Mouse (Mus musculus): ENCODE data around the gene Plin1. TPM values are rescaled to one million over a fixed set of nuclear protein-coding genes. Genes with fewer than 3 reads are reported as not detected.

The Plin1 gene
- polyA plus RNA-seq, 1 experiment from 2014 or later: not detected

DNA sequence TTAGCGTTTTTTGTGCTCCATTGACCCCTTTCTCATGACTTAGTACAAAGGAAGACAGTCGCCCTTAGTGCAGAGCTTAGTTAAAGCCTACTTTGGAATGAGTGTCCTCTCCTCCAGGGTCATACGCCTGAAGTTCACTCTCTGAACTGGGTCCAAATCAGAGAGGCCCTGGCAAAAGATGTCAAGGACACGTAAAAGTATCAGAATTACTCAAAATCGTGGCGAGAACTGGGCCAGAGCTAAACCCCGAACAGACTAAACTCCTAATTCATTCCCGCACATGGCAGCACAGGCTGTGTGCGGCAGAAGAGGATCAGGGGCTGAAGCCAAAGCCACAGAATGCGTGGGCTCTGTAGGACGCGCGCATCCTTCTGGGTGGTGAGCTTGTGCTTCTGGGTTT, 1.3 kb downstream of the Plin1 start:
- 0 out of 2 replicates have a peak, but pooled peaks cover 3% of the 10 kb centered on the region for H3K27me3 ChIP-seq
- H3K4me2 ChIP-seq (replicated peaks): no peak overlapping the region
- no peaks in the 10 kb centered on the region for H3K4me1 ChIP-seq
- peaks cover 5% of the 10 kb centered on the region for H3K36me3 ChIP-seq
- ATAC-seq (ENCODE audit: insufficient number of reproducible peaks, insufficient read depth, low FRiP score, low TSS enrichment): no peak
- no peak overlapping the region for H3K4me3 ChIP-seq
- WGBS: 79% methylated on average over 13 of the region's 13 CpGs
- no peak overlapping the region for H3K9ac ChIP-seq
- H3K27ac ChIP-seq: no peak overlapping the region
- H3K9me3 ChIP-seq: no peaks in the 10 kb centered on the region

DNA sequence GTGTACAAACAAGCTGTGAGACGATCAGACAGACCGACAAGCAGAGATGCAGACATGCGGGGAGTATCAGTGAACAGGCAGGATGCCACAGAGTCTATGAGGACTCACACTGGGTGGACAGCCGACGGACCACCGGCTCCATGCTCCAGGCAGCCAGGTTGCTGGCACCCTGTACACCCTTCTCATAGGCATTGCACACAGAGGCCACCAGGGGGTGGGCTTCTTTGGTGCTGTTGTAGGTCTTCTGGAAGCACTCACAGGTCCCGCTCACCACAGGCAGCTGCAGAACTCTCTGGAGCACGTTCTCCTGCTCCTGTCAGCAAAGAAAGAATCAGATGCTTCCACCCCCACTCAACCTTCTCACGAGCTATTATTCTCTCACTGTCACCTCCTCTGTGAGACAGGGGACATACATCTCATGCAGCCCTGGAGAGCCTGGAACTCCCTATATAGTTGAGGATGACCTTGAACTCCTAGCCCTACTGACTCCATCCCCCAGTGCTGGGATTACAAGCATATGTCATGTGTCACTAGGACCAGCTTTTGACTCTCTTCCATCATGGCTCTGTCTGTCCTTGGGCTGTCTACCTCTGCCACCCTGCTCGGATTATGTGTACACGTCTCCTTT, 2.8 kb downstream of the Plin1 start:
- Histone ChIP-seq H3K4me2 (replicated peaks) (no peak overlapping the region), H3K9ac (no peak overlapping the region), H3K27me3 (peaks cover 8% of the 10 kb centered on the region; the same call in 1 of the 2 replicates), H3K36me3 (0 out of 2 replicates have a peak, but pooled peaks cover 3% of the 10 kb centered on the region), H3K4me1 (no peaks in the 10 kb centered on the region), H3K27ac (no peak overlapping the region), H3K9me3 (no peaks in the 10 kb centered on the region), H3K4me3 (no peak overlapping the region)
- WGBS: 57% methylated on average over 11 of the region's 11 CpGs
- ATAC-seq (ENCODE audit: insufficient number of reproducible peaks, insufficient read depth, low FRiP score, low TSS enrichment): peak; percentile 17; the same call in 1 of the 2 replicates

DNA sequence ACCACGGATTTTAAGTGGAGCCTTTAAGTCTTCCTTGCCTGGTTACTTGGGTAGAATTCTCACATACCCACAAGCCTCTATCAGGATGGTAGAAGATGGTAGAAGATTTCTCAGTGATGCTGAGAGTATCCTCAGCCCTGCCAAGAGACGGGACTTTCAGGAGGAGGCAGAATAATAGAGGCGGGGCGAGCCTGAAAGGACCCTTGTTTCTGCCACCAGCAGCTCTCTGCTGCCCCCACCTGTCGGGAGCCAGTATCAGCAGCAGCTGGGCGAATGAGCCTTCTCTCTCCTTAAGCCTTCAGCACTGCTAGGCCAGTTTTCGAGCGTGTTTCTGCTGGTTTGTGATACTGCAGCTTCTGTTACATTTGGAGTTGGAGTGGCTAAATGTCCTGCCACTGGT, 3.5 kb downstream of the Plin1 start:
- H3K4me2 ChIP-seq (replicated peaks): no peak overlapping the region
- H3K9me3 ChIP-seq: no peaks in the 10 kb centered on the region
- no peak overlapping the region for H3K9ac ChIP-seq
- peaks cover 8% of the 10 kb centered on the region; the same call in 1 of the 2 replicates for H3K27me3 ChIP-seq
- H3K27ac ChIP-seq: no peak overlapping the region
- ATAC-seq (ENCODE audit: insufficient number of reproducible peaks, insufficient read depth, low FRiP score, low TSS enrichment): no peak
- no peaks in the 10 kb centered on the region for H3K36me3 ChIP-seq
- WGBS: 5% methylated on average over 8 of the region's 8 CpGs
- no peak overlapping the region for H3K4me3 ChIP-seq
- H3K4me1 ChIP-seq: no peaks in the 10 kb centered on the region

DNA sequence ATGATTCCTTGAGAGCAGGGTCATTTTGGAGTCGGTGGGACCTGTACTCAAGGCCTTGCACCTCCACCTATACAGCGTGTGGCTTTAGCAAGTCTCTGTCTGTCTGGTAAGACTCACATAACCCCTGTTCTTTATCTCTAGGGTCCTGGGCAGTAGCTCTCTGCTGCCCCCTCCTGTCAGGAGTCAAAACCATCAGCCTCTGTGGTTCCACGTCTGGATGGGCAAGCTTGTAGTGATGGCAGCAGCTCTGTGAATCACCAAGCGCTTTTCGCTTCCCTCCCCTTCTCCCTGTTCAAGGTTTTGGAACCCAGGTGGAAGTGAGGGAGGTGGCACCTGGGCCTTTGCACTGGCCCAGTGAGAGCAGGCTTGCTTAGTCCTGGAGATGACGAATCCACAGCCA, 4.5 kb downstream of the Plin1 start:
- no peak overlapping the region for H3K9ac ChIP-seq

DNA sequence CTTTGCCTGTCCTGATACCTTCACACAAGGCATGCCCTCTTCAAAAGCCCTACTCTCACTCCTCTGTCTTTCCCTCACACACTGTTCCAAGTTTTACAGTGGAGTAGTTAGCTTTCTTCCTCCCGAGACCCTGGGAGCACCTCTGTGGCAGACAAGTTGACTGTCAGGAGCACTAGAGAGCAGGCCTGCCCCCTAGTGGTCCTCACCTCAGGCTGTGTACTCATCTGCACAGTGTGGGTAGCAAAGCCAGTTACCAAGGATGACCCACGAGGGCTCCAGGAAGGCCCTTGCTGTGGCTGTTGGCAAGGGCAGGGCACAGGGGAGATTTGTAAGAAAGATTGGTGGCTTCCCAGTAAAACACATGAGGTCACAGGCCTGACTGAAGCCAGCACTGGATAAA, 5.6 kb downstream of the Plin1 start:
- Histone ChIP-seq H3K27ac (no peak overlapping the region), H3K9ac (no peak overlapping the region), H3K36me3 (no peaks in the 10 kb centered on the region), H3K4me2 (replicated peaks) (no peak overlapping the region), H3K4me3 (no peak overlapping the region), H3K27me3 (peaks cover 22% of the 10 kb centered on the region), H3K4me1 (0 out of 2 replicates have a peak, but pooled peaks cover under 1% of the 10 kb centered on the region), H3K9me3 (no peaks in the 10 kb centered on the region)
- WGBS: 9% methylated on average over 2 of the region's 2 CpGs
- no peak for ATAC-seq (ENCODE audit: insufficient number of reproducible peaks, insufficient read depth, low FRiP score, low TSS enrichment)

More for the DNA sequence above, 4.5 kb downstream of the Plin1 start:
- H3K27me3 ChIP-seq: peaks cover 15% of the 10 kb centered on the region
- no peak overlapping the region for H3K27ac ChIP-seq
- H3K4me3 ChIP-seq: no peak overlapping the region
- no peak overlapping the region for H3K4me2 ChIP-seq (replicated peaks)
- WGBS: 37% methylated on average over 6 of the region's 6 CpGs
- no peaks in the 10 kb centered on the region for H3K4me1 ChIP-seq
- no peak for ATAC-seq (ENCODE audit: insufficient number of reproducible peaks, insufficient read depth, low FRiP score, low TSS enrichment)
- H3K36me3 ChIP-seq: no peaks in the 10 kb centered on the region
- H3K9me3 ChIP-seq: no peaks in the 10 kb centered on the region

DNA sequence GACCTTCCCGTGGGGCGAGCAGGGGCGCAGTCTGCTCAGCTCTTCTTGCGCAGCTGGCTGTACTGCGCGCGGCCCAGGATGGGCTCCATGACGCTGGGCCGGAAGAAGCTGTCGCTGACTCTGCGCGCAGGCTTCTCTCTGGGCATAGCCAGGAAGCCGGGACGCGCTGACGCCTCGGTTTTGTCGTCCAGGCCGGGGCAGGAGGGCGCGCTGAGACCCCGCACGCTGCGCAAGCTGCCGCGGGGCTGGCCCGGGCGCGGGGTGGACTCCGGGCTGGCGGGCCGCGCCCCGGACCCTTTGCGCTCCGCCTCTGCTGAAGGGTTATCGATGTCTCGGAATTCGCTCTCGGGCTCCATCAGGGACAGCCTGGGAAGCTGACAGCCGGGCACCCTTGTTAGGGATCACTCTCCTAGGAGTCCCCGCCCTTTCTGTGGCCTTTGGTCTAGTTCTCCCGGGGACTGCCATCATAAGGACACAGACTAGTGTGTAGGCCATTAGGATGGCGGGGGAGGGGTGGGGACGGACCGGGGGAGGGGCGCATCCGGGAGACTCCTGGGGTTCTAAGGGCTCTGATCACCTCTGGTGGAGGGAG, 11.2 kb downstream of the Plin1 start:
- under 1% methylated on average over 48 of the region's 48 CpGs for WGBS
- Histone ChIP-seq H3K9me3 (no peaks in the 10 kb centered on the region), H3K27me3 (peaks cover 32% of the 10 kb centered on the region), H3K9ac (peak overlapping the region; percentile 68), H3K36me3 (no peaks in the 10 kb centered on the region), H3K4me1 (peaks cover 3% of the 10 kb centered on the region; the same call in 1 of the 2 replicates), H3K4me3 (peak overlapping the region; percentile 62), H3K27ac (no peak overlapping the region), H3K4me2 (replicated peaks) (peak overlapping the region; percentile 89)
- peak; percentile 73 for ATAC-seq (ENCODE audit: insufficient number of reproducible peaks, insufficient read depth, low FRiP score, low TSS enrichment)

DNA sequence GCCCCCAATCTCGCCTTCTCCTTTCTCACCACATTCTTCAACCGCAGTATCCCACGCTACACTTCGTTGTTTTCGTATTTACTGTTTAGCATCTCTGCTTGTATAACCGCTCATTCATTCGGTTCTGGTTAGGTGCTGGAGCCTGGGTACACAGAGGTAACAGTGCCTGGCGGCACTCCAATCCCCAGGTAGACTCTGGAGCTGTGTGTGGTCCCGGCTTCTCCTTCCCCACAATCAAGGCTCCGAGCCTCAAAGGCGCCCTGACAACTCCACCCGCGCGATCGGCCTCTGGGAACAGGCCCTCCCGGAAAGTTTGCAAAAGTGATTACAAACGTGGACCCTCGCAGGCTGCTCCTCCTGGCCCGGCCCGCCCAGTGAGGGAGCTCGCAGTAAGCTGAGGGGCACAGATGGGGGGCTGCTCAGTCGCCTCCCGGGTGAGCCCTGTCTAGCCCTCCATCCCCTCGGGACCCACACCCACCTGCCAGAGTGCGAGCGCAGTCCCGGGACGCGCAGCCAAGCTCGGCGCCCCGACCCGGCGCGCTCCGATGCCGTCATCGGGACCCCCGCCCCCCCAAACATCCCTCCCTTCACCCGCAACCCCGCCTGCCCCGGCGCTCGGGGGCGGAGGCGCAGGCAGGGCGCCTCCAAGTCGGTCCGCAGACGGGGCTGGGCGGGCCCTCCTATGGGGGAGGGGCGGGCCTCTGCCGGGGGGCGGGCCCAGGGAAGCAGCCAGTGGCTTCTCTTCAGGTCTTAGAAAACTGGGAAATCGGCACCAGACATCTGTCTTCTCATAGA, 17.3 kb downstream of the Plin1 start, which contains the start of gene Kif7:
TSS of gene Kif7 (minus strand) at position 534 of the 795 bp plus-strand sequence.
- ATAC-seq (ENCODE audit: insufficient number of reproducible peaks, insufficient read depth, low FRiP score, low TSS enrichment): peak; percentile 91
- Histone ChIP-seq H3K9ac (peak within 1 kb of the TSS; percentile 77), H3K4me2 (replicated peaks) (peak within 1 kb of the TSS; percentile 80)

DNA sequence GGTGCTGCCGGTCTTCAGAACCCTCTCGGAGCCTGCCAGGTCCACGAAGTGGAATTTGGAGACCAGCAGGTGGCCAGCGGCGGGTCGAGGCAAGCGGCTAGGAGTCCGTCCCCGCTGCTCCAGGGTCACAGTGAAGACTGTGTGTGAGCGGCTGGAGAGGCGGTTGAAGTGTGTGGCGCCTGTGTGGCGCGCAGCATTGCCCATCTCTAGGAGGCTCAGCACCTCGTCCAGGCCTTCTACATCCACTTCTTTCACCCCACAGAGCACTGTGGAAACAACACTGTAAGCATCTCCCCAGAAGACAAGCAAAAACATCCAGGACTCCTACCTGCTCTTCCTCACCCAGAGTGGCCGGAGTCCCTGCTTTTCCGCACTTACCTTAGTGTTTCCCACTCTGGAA, 21.9 kb downstream of the Plin1 start:
- H3K27ac ChIP-seq: no peak overlapping the region
- 0 out of 2 replicates have a peak overlapping the region, but pooled peaks have one; percentile 40 for H3K4me3 ChIP-seq
- no peak for ATAC-seq (ENCODE audit: insufficient number of reproducible peaks, insufficient read depth, low FRiP score, low TSS enrichment)
- no peaks in the 10 kb centered on the region for H3K9me3 ChIP-seq
- no peak overlapping the region for H3K9ac ChIP-seq
- peaks cover 36% of the 10 kb centered on the region for H3K36me3 ChIP-seq
- H3K4me1 ChIP-seq: peaks cover 15% of the 10 kb centered on the region; the same call in 1 of the 2 replicates
- WGBS: 38% methylated on average over 17 of the region's 17 CpGs
- H3K27me3 ChIP-seq: peaks cover 26% of the 10 kb centered on the region
- peak overlapping the region; percentile 69 for H3K4me2 ChIP-seq (replicated peaks)

More for the DNA sequence above, 17.3 kb downstream of the Plin1 start, which contains the start of gene Kif7:
- H3K4me1 ChIP-seq: peaks cover 15% of the 10 kb centered on the region; the same call in 1 of the 2 replicates
- H3K27ac ChIP-seq: 0 out of 2 replicates have a peak within 1 kb of the TSS, but pooled peaks have one; percentile 41
- peaks cover 20% of the 10 kb centered on the region for H3K27me3 ChIP-seq
- H3K9me3 ChIP-seq: no peaks in the 10 kb centered on the region
- under 1% methylated on average over 49 of the region's 55 CpGs for WGBS
- peak within 1 kb of the TSS; percentile 80 for H3K4me3 ChIP-seq
- H3K36me3 ChIP-seq: peaks cover 4% of the 10 kb centered on the region; the same call in 1 of the 2 replicates

DNA sequence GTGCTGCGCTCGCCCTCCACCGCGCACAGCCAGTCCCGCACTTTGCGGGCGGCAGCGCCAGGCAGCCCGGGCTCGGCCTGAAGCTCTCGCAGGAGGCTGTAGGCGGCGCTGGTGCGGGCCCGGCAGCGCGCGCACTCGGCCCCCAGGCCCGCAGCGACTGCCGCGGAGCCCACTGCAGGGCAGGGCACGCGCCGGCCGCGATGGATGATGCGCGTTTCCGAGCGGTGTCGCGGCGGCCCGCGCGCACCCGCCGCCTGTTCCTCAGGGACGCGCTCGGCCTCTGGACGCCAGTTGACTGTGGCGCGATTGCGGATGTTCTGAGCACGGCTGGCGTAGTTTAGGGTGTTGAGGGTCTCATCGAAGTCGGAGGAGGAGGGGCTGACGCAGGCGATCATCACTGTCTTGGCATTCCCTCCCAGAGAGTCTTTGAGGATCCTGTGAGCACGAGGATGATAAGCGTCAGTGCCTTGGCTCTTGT, 22.5 kb downstream of the Plin1 start:
- H3K9me3 ChIP-seq: no peaks in the 10 kb centered on the region
- H3K27me3 ChIP-seq: peaks cover 26% of the 10 kb centered on the region
- ATAC-seq (ENCODE audit: insufficient number of reproducible peaks, insufficient read depth, low FRiP score, low TSS enrichment): peak; percentile 31; the same call in 1 of the 2 replicates
- no peak overlapping the region for H3K27ac ChIP-seq
- peaks cover 15% of the 10 kb centered on the region; the same call in 1 of the 2 replicates for H3K4me1 ChIP-seq
- H3K4me2 ChIP-seq (replicated peaks): peak overlapping the region; percentile 69
- H3K36me3 ChIP-seq: peaks cover 42% of the 10 kb centered on the region
- H3K4me3 ChIP-seq: peak overlapping the region; percentile 40
- H3K9ac ChIP-seq: peak overlapping the region; percentile 62
- under 1% methylated on average over 55 of the region's 55 CpGs for WGBS

DNA sequence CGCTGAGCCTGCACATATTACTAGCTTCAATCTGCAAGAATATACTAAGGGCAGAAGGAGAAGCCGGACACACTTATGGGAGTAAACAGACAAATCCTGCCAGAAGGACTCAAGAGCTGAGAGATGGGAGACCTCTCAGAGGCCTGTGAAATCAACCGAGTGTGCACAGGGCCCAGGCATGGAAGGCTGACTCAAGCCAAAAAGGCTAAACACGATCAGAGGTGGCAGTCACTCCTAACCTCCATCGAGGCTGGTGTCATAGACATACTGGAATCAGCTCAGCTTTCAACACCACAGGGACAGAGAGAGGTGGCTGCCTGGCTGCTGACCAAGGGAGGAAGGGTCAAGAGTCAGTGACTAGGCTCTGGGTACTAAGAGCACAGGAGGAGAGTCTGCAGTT, 27.5 kb downstream of the Plin1 start:
- no peak for ATAC-seq (ENCODE audit: insufficient number of reproducible peaks, insufficient read depth, low FRiP score, low TSS enrichment)

DNA sequence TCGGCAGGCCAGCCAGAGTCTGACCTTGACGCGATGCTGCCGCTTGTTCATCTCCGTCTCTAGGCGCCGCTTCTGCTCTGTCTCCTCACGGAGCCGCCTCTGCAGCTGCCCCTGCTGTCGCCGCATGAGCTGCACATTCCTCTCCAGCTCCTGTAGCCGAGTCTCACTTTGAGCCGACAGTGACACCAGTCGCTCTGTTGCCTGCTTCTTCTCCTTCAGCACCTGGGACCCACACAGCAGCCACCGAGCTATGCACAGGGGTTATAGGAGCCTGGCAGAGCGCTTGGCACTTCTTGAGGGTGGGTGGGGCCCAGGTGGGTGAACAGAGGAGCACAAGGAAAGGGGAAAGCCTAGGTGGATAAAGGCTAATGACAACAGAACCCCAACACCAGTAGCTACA, 29.9 kb downstream of the Plin1 start:
- no peak overlapping the region for H3K9ac ChIP-seq
- no peaks in the 10 kb centered on the region for H3K4me1 ChIP-seq
- 81% methylated on average over 16 of the region's 16 CpGs for WGBS
- H3K9me3 ChIP-seq: no peaks in the 10 kb centered on the region
- H3K27me3 ChIP-seq: no peaks in the 10 kb centered on the region
- peaks cover 97% of the 10 kb centered on the region for H3K36me3 ChIP-seq
- no peak overlapping the region for H3K4me2 ChIP-seq (replicated peaks)
- ATAC-seq (ENCODE audit: insufficient number of reproducible peaks, insufficient read depth, low FRiP score, low TSS enrichment): no peak
- H3K27ac ChIP-seq: no peak overlapping the region
- no peak overlapping the region for H3K4me3 ChIP-seq

More for the DNA sequence above, 27.5 kb downstream of the Plin1 start:
- no peak overlapping the region for H3K4me3 ChIP-seq
- no peaks in the 10 kb centered on the region for H3K9me3 ChIP-seq
- 95% methylated on average over 5 of the region's 5 CpGs for WGBS
- no peak overlapping the region for H3K9ac ChIP-seq
- 0 out of 2 replicates have a peak, but pooled peaks cover 5% of the 10 kb centered on the region for H3K4me1 ChIP-seq
- peaks cover 9% of the 10 kb centered on the region for H3K27me3 ChIP-seq
- H3K27ac ChIP-seq: no peak overlapping the region
- H3K36me3 ChIP-seq: peaks cover 86% of the 10 kb centered on the region
- no peak overlapping the region for H3K4me2 ChIP-seq (replicated peaks)
